Mouse (Mus musculus) lung, postnatal 0 days (tissue): ENCODE measurements around the gene Pole3. TPM values are rescaled to one million over a fixed set of nuclear protein-coding genes. Genes with fewer than 3 reads are reported as not detected.
A peak's percentile ranks its signal among the peaks of the same experiment; 100 is the strongest.

Experiments used
- ATAC-seq: fragments of 200-750 bp; cut with Nextera tagmentation; 2 replicates; pipeline ENCODE4 v1.8.0; 2017; ENCODE audit warnings: moderate library complexity
- DNase-seq: peaks from one replicate; pipeline ENCODE4 v3.0.0-alpha.2; 2016; ENCODE audit warnings: low spot score
- H3K27ac ChIP-seq: fragments of 300-500 bp; sonication (generic); 2 replicates; pipeline ENCODE4 v1.5.1; 2014; ENCODE audit warnings: antibody characterized with exemption, mild to moderate bottlenecking, low read length, mixed read lengths
- H3K27me3 ChIP-seq: fragments of 300-500 bp; sonication (generic); replicated peaks from 2 replicates; pipeline ENCODE4 v1.6.1; 2014; ENCODE audit warnings: low read length, mixed read lengths; ENCODE audit not compliant: insufficient read depth
- H3K36me3 ChIP-seq: fragments of 300-500 bp; sonication (generic); 2 replicates; pipeline ENCODE4 v1.6.1; 2014; ENCODE audit warnings: low read length, mixed read lengths; ENCODE audit not compliant: insufficient read depth
- H3K4me1 ChIP-seq: fragments of 300-500 bp; sonication (generic); 2 replicates; pipeline ENCODE4 v1.6.1; 2014; ENCODE audit warnings: antibody characterized with exemption, low read depth, low read length, mixed read lengths; ENCODE audit not compliant: insufficient read depth
- H3K4me2 ChIP-seq: fragments of 300-500 bp; sonication (generic); replicated peaks from 2 replicates; pipeline ENCODE4 v1.6.1; 2014; ENCODE audit warnings: low read depth, mild to moderate bottlenecking, low read length, moderate library complexity, mixed read lengths
- H3K4me3 ChIP-seq: fragments of 300-500 bp; sonication (generic); 2 replicates; pipeline ENCODE4 v1.5.1; 2014; ENCODE audit warnings: low read depth, low read length
- H3K9ac ChIP-seq: fragments of 300-500 bp; sonication (generic); replicated peaks from 2 replicates; pipeline ENCODE4 v1.6.1; 2014; ENCODE audit warnings: low read depth, mild to moderate bottlenecking
- H3K9me3 ChIP-seq: fragments of 300-500 bp; sonication (generic); 2 replicates; pipeline ENCODE4 v1.6.1; 2016; ENCODE audit warnings: low read length, mixed read lengths
- CTCF ChIP-seq: IDR thresholded peaks from 2 replicates; pipeline ENCODE4 v1.5.1; 2016; ENCODE audit warnings: antibody characterized with exemption, mild to moderate bottlenecking
- EP300 ChIP-seq: IDR thresholded peaks from 2 replicates; pipeline ENCODE4 v1.6.1; 2016; ENCODE audit warnings: antibody characterized with exemption, mild to moderate bottlenecking, control low read depth
- WGBS: fragments of 180-500 bp; shearing (Covaris S2); extraction: QIAGEN DNeasy Blood & Tissue Kit; methylation state at CpG from one replicate; pipeline ENCODE4 v1.1.7; 2014; 5-methylcytosine and 5-hydroxymethylcytosine counted together
- polyA plus RNA-seq: library from polyadenylated mRNA; unstranded; fragments of >200 nt; fragmentation: Nextera tagmentation; extraction: Ambion mirVana; gene quantifications from 2 replicates; pipeline ENCODE4 v1.2.1, GENCODE M21; 2015

The Pole3 gene
- polyA plus RNA-seq, 1 experiment from 2014 or later, result 35.6 TPM

DNA sequence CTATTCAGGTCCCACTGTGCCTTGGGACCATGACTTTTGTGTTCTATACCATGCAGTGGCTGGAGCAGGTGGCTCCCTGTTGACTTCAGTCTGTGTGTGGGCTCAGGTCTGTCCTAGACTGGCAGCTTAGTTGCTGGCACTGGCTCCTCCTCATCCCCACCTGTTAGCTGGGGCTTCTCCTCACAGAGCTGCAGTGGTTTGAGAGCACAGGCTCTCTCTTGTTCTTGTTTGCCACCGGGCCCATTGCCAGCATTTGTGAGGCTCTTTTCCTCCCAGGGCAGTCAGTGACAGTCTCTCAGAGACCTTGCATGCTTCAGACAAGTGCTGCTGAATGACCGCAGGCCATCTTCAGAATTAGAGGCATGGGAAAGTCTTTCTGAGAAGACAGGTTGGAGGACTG lies 32.2 kb downstream of the Pole3 start:
- ATAC-seq, result no peak
- Histone ChIP-seq H3K36me3 (no peaks in the 10 kb centered on the region), H3K27me3 (no peaks in the 10 kb centered on the region), H3K4me1 (peaks cover 3% of the 10 kb centered on the region; the same call in 1 of the 2 replicates), H3K27ac (no peak overlapping the region), H3K9me3 (no peaks in the 10 kb centered on the region), H3K4me2 (no peak overlapping the region), H3K9ac (no peak overlapping the region), H3K4me3 (no peak overlapping the region)
- no peak for DNase-seq
- 66% methylated on average over 2 of the region's 2 CpGs for WGBS
- TF ChIP-seq CTCF, result no peak
- TF ChIP-seq EP300, result no peak

DNA sequence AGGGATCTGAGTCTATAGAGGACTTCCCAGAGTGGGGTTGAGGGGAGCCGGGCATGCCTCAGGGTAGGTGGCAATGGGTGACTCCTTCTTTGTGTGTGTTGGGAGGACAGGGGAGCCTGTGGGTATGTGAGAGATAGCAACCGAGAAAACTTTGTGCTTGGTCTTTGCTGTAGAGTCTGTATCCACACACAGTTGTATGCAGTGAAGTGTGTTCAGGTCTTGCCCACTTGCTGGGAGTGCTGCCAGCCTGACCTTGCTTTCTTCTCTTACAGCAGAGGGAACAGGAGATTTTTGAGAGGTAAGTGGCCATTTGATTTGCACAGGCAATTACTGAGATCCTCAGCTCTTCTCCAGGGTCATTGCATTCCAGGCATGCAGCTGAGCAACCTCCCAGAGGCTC lies 37.0 kb downstream of the Pole3 start:
- H3K27ac ChIP-seq, result peak overlapping the region; percentile 54
- ATAC-seq (no peak), DNase-seq (no peak)
- H3K9ac ChIP-seq, result no peak overlapping the region
- H3K4me2 ChIP-seq, result no peak overlapping the region
- no peaks in the 10 kb centered on the region for H3K9me3 ChIP-seq
- H3K4me3 ChIP-seq, result no peak overlapping the region
- whole genome bisulfite sequencing, result 92% methylated on average over 2 of the region's 2 CpGs
- peaks cover 13% of the 10 kb centered on the region; the same call in 1 of the 2 replicates for H3K4me1 ChIP-seq
- TF ChIP-seq EP300 (no peak), CTCF (no peak)
- no peaks in the 10 kb centered on the region for H3K36me3 ChIP-seq
- H3K27me3 ChIP-seq, result no peaks in the 10 kb centered on the region

DNA sequence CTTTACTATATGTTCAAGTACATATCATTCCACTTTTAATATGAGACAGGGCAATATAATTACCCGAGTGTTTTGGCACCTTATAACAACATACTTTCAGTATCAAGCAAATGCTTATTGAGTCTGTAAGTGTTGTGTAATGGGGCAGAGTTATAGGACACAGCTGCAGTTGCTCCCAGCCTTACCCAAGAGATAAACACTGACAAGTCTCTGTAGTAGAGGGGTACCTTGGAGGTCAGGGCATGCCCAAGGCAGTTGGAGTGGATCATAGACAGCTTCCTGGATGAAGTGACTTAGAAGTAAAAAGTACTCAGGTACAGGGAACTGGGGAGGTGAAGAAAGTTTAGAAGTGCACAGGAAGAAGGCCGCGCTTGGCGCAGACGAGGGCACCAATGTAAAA lies 37.7 kb downstream of the Pole3 start:
- Histone ChIP-seq H3K4me2 (no peak overlapping the region), H3K9ac (no peak overlapping the region), H3K9me3 (no peaks in the 10 kb centered on the region), H3K4me1 (peaks cover 13% of the 10 kb centered on the region; the same call in 1 of the 2 replicates), H3K36me3 (no peaks in the 10 kb centered on the region), H3K27ac (no peak overlapping the region), H3K27me3 (no peaks in the 10 kb centered on the region), H3K4me3 (no peak overlapping the region)
- ATAC-seq (peak; percentile 74), DNase-seq (peak; percentile 63)
- TF ChIP-seq CTCF (no peak), EP300 (no peak)
- 81% methylated on average over 5 of the region's 5 CpGs for WGBS

DNA sequence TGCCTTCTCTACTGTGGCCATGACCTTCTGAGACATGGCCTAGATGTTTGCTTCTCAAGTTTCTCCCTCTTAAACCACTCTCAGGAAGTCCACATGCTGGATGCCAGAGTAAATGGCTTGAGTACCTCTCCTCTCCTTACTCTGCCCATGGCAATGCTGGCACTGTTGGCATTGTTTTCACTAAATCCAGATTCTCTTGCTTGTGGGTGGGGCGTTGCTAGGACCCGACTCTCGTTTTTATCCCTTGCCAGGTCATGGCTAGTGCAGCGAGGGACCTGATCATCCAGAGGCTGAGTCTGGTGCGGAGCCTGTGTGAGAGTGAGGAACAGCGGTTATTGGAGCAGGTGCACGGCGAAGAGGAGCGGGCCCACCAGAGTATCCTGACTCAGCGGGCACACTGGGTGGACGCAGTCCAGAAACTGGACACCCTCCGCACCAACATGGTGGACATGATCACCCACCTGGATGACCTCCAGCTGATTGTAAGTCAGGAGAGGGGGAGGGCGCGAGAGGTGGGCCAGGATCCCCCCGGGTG lies 38.6 kb downstream of the Pole3 start:
- H3K4me1 ChIP-seq, result peaks cover 13% of the 10 kb centered on the region; the same call in 1 of the 2 replicates
- TF ChIP-seq CTCF, result no peak
- TF ChIP-seq EP300, result no peak
- H3K4me3 ChIP-seq, result no peak overlapping the region
- H3K9me3 ChIP-seq, result no peaks in the 10 kb centered on the region
- WGBS, result 80% methylated on average over 15 of the region's 15 CpGs
- H3K4me2 ChIP-seq, result no peak overlapping the region
- H3K9ac ChIP-seq, result no peak overlapping the region
- ATAC-seq (peak; percentile 39; the same call in 1 of the 2 replicates), DNase-seq (peak; percentile 49)
- H3K27ac ChIP-seq, result 0 out of 2 replicates have a peak overlapping the region, but pooled peaks have one; percentile 47
- no peaks in the 10 kb centered on the region for H3K27me3 ChIP-seq
- no peaks in the 10 kb centered on the region for H3K36me3 ChIP-seq

DNA sequence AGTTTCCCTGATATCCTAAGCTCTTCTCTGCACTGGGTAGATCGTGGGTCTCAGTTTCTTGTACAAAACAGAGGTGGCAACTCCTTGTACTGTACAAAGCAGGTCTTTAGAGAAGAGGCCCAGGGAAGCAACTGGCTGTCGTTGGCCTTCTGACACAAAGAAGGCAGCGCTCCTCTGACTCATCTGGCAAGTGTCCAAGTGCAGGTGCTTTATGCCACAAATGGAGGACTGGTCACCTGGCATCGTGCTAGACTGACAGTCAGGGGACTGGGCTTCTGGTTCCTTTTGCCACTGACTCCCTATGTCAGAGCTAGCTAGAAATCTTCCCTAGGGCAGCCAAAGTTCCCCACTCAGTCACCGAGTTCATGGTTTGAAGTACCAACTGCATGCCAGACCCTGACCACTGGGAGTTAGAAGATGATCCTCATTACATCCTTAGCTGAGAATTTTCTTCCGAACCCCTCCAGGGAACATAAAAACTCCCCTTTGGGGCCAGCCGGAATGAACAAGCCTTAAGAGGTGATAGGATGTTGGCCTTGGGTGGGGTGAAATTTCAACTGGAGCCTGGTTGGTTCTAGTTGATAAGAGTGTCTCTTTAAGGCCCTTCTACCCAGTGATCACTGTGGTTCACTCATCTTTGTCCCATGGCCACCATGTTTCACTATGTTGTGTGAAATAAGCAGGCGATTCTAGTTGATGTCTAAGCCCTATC lies 39.3 kb downstream of the Pole3 start:
- TF ChIP-seq EP300 (no peak), CTCF (no peak)
- H3K36me3 ChIP-seq, result no peaks in the 10 kb centered on the region
- 0 out of 2 replicates have a peak overlapping the region, but pooled peaks have one; percentile 47 for H3K27ac ChIP-seq
- H3K9ac ChIP-seq, result no peak overlapping the region
- no peaks in the 10 kb centered on the region for H3K9me3 ChIP-seq
- no peak overlapping the region for H3K4me2 ChIP-seq
- H3K4me3 ChIP-seq, result no peak overlapping the region
- peak; percentile 65 for DNase-seq
- H3K27me3 ChIP-seq, result no peaks in the 10 kb centered on the region
- H3K4me1 ChIP-seq, result peaks cover 13% of the 10 kb centered on the region; the same call in 1 of the 2 replicates
- peak; percentile 26 for ATAC-seq
- WGBS, result 67% methylated on average over 8 of the region's 8 CpGs

DNA sequence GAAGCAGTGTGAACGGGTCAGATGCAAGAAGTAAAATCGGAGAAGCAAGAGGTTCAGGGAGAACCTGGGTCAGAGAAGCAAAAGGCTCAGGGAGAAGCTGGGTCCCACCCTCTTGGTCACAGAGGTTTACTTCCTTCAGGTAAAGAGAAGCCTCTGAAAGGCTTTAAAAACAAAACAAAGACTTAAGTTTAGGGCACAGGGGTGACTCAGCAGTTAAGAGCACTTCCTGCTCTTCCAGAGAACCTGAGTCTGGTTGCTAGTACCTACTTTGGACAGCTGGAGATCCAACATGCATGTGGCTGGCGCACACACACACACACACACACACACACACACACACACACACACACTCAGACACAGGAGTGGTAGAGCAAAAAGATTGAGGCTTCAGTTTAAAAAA lies 39.9 kb downstream of the Pole3 start:
- Histone ChIP-seq H3K4me2 (no peak overlapping the region), H3K9ac (no peak overlapping the region), H3K27ac (0 out of 2 replicates have a peak overlapping the region, but pooled peaks have one; percentile 47), H3K9me3 (no peaks in the 10 kb centered on the region), H3K4me1 (peaks cover 13% of the 10 kb centered on the region; the same call in 1 of the 2 replicates), H3K4me3 (no peak overlapping the region), H3K36me3 (no peaks in the 10 kb centered on the region), H3K27me3 (no peaks in the 10 kb centered on the region)
- WGBS, result 63% methylated on average over 3 of the region's 3 CpGs
- DNase-seq (no peak), ATAC-seq (no peak)
- no peak for TF ChIP-seq EP300
